Mouse (Mus musculus) thymus, adult 18-20 months (tissue): ENCODE data around the gene Dcun1d5.
A peak's percentile ranks its signal among the peaks of the same experiment; 100 is the strongest.
"Not testable (repeated sequence)": the region's sequence is repeated elsewhere in the genome, so short reads cannot be mapped to it uniquely, and the experiment has no call there.

Experiments used
- DNase-seq, 2 experiments: peaks; one replicate each; pipeline ENCODE4 v3.0.0; 2022; ENCODE audit warnings: mixed read lengths in 2 of 2

Gene Dcun1d5

DNA sequence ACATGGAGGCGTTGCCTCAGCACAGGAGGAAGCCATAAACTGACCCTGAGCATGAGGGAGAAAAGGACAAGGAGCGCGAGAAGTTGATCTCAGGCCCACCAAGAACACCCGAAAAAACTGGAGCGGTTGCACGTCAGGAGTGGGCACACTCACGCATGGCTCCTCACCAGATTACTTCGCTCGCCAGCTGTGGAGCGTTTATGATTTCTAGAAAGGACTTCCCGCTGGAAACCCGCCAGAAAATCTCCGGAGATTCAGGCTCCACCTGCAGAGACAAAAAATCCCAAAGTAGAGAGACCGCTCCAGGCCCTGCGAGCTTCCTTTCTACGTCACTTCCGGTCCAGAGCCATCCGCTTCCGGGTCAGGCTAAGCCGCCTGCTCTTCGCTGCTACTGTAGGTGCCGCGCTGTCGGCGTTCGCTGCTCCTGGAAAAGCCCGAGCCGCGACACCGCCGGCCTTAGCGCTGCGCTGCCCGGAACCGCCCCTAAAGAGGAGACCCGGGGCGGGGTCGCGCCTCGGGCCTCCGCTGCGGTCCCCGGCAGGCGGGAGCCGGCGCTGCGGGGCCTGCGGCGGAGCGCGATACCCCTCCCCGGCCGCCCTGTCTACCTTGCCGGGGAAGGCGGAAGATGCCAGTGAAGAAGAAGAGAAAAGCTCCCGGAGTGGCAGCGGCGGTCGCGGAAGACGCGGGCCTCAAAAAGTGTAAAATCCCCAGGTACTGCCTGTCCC is at the start of gene Dcun1d5, which contains the start of gene Dync2h1:
TSS of gene Dcun1d5 (plus strand) at position 349 of the 725 bp plus-strand sequence.
TSS of gene Dync2h1 (minus strand) at position 275 of the 725 bp plus-strand sequence.
- peak; percentile 83 to 87 for DNase-seq

- DNase-seq: no peak
These were observed 29.9 kb upstream of the Dcun1d5 start for GRCm38 (mm10) chr9:7154391-7154790.

DNA sequence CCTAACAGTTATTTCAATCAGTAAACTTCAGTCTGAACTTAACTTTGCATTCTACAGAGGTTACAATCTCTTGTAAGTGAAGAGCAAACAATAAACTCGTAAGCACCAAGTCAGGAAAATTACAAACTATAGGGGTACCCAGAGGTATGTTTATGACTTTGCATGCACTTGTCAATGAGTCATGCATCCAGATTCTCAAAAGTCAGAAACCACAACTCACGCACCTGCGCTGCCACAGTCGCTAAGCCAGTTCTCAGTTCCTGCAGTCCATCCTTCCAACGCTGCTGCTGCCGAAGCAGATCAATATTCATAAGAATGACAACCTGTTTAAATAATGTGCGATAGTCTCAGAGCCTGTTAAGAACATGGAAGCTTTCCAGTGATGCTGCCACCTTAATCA is 25.7 kb upstream of the Dcun1d5 start:
- DNase-seq: no peak

- DNase-seq: no peak
These were observed 24.6 kb upstream of the Dcun1d5 start for GRCm38 (mm10) chr9:7159718-7160117.

DNA sequence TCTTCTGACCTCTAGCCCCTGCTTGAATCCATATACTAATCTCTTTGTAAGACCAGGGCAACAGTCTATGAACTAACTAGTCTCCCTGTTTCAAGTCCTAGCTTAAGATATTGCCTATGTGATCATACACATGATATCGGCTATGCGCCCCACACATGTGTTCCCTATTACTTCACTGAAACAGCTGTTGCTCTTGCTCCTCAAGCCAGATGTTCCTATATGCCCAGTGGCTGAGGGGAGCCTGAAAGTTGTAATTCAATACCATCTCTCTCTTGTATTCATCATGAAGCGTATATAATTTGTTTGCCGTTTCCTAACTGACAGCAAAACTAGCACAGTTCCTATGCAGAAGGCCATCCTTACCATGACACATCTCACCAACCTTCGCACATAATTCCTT is 23.6 kb upstream of the Dcun1d5 start:
- DNase-seq: no peak

DNA sequence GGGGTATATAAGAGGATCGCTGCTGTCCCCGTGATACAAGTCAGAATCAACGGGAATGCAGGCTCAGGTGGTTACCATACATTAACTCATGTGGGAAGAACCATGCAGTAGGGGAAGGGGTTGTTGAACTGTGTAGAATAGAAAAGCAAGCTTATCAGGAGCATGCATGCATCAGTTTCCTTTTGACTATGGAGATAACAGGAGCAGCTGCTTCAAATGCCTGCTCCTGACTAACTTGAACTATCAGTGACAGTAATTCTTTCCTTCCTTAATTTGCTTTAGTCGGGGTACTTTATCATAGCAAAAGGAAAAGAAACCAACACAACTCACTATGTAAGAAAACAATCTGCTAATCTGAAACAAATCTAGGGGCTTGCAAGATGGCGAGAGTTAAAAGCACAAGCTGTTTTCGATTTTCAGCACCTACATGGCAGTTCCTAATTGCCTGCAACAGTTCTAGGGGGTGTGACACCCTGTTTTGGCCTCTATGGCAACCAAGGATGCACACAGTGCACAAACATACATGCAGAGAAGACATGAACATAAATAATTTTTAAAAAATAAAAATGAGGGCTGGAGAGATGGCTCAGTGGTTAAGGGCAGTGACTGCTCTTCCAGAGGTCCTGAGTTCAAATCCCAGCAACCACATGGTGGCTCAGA is 16.9 kb upstream of the Dcun1d5 start:
- DNase-seq: no peak

DNA sequence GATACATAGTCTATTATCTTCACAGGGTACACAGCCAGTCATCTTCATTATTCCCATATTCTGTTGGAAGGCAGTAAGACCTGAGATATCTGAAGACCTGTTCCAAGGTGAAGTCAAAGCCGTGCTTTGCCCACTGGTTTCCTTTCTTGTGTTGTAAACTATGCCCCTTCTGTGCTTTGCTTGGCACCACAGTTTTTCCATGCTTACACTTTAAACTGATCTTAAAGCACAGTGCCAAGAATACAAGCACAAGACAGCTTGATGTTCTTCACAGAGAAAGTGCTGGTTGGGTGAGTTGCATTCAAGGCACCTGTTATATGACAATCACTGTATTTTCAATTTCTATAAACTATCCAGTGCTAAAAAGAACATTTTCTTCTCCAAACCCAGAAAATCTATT is 10.6 kb upstream of the Dcun1d5 start:
- no peak for DNase-seq

GRCm38 (mm10) chr9:7176618-7177610 is 7.4 kb upstream of the Dcun1d5 start:
- DNase-seq: peak; percentile 80 to 81

- DNase-seq: no peak
These were observed 574 bp downstream of the Dcun1d5 start for GRCm38 (mm10) chr9:7184897-7185291.

- not testable (repeated sequence) for DNase-seq
These were observed 6.4 kb downstream of the Dcun1d5 start for GRCm38 (mm10) chr9:7190694-7191093.

DNA sequence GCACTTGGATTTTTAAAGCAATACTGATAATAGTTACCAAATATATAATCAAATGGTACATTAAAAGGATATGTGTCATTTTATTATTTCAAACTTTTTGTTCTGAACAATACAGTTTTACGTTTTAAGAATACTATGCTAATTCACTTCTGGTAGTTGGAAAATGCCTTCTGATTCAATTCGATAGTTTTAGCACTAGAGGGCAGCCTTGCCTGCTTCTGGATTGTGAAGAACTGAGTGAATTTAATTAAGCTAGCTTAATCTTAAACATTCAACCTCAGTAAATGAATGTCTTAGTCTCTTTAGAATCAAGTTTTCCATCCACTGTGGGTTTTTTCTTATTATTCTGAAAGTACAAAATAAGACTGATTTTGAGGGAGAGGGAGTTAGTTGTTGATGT is 31.9 kb downstream of the Dcun1d5 start:
- no peak for DNase-seq

GRCm38 (mm10) chr9:7221024-7221423 is 36.7 kb downstream of the Dcun1d5 start:
- no peak for DNase-seq

DNA sequence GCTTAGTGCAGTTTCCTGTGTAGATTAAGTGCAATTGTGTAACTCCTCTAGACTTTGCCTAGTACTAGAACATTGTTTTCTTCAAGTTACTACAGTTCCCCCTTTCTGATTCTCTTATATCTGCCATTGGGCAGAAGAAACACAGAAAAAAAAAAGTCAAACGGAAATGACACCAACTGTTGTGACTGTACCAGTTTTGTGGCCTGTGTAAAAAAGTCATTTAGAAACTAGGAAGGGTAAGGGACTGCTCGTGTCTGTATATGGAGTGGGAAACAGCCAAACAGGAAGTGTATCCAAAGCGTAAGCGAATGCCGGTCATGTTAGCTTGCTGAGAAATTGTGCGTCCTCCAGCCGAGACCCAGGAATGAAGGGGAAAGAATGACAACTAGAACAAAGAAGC is 37.1 kb downstream of the Dcun1d5 start:
- DNase-seq: no peak

GRCm38 (mm10) chr9:7238619-7239018 is 54.3 kb downstream of the Dcun1d5 start:
- no peak for DNase-seq

DNA sequence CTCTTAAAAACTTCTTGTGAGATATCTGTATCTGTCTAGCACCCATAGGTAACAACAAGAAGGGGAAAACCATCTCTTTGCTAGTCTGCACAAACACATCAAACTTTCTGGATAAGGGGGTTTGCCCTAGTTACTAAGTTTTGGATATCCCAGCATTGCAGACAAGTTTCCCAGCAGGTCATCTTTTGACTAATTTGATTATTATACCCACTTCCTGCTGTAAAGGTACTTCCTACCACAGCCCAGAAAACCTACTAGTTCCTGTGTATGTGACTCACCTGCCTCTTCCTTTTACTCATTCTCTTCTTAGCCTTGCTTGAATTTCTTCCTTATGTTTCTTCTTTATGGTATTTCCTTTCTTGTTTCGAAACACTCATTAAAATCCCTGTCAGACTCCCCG is 55.6 kb downstream of the Dcun1d5 start:
- no peak for DNase-seq

DNA sequence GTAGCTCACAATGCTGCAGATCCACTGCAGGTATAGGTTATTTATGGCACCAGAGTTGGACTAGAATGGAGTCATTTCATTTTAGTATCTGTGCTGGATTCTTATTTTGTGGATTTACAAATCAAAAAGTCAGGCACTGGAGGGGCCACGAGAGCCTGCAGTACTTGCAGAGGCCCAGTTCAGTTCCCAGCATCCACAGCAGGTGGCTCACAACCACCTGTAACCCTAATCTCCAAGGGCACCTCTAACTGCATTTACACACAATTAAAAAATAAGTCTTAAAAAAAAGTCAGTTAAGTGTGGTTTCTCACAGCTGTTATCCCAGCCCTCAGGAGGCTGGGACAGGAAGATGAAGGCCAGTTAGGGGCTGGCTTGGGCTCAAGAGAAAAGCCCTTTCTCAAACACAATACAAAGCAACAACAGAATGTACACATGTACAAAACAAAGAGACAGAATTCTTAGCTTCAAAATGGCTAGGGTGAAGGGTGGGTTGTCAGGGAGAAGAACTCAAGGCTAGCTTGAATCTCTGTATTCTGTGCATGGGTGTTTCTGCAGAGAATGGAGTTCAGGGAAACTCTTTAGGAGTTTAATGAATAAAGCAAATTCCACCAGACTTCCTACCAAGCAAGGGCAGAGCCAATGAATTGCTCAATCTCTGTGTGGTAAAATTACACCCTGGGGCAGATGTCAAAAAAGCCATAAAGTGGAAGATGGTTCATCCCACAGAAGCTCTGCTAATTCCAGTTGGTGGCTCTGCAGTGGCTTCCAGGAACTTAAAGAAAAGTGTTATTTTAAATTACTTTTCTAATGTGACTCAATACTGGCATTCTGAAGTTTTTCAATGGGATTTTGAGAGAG is 68.7 kb downstream of the Dcun1d5 start:
- DNase-seq: peak; percentile 3 to 6
